Mouse (Mus musculus) heart, embryonic 16.5 days (tissue): ENCODE results near the gene Lrp3. TPM values are rescaled to one million over a fixed set of nuclear protein-coding genes. Genes with fewer than 3 reads are reported as not detected.

ENCODE experiments used
- ATAC-seq: fragments of 200-750 bp; cut with Nextera tagmentation; replicated peaks from 2 replicates; pipeline ENCODE4 v1.8.0; 2017; ENCODE audit warnings: moderate number of reproducible peaks; ENCODE audit not compliant: insufficient read depth, low FRiP score; ENCODE audit errors: extremely low read depth
- H3K27ac ChIP-seq: fragments of 300-500 bp; sonication (generic); 2 replicates; pipeline ENCODE4 v1.5.1; 2014; ENCODE audit warnings: mild to moderate bottlenecking, low read length, control low read depth, moderate library complexity
- H3K27me3 ChIP-seq: fragments of 300-500 bp; sonication (generic); 2 replicates; pipeline ENCODE4 v1.6.1; 2014; ENCODE audit warnings: low read length, mixed read lengths; ENCODE audit not compliant: control insufficient read depth, insufficient read depth
- H3K36me3 ChIP-seq: fragments of 300-500 bp; sonication (generic); 2 replicates; pipeline ENCODE4 v1.6.1; 2014; ENCODE audit not compliant: control insufficient read depth, insufficient read depth
- H3K4me1 ChIP-seq: fragments of 300-500 bp; sonication (generic); 2 replicates; pipeline ENCODE4 v1.6.1; 2014; ENCODE audit warnings: low read length, mixed read lengths; ENCODE audit not compliant: control insufficient read depth, insufficient read depth
- H3K4me2 ChIP-seq: fragments of 300-500 bp; sonication (generic); 2 replicates; pipeline ENCODE4 v1.6.1; 2014; ENCODE audit warnings: low read depth, mild to moderate bottlenecking, control low read depth, low read length
- H3K4me3 ChIP-seq: fragments of 300-500 bp; sonication (generic); 2 replicates; pipeline ENCODE4 v1.5.1; 2014; ENCODE audit warnings: mild to moderate bottlenecking, control low read depth, low read length
- H3K9ac ChIP-seq: fragments of 300-500 bp; sonication (generic); 2 replicates; pipeline ENCODE4 v1.6.1; 2014; ENCODE audit warnings: low read length, control low read depth
- H3K9me3 ChIP-seq: fragments of 300-500 bp; sonication (generic); replicated peaks from 2 replicates; pipeline ENCODE4 v1.6.1; 2016; ENCODE audit warnings: low read length; ENCODE audit not compliant: control insufficient read depth
- WGBS: fragments of 180-500 bp; shearing (Covaris S2); extraction: QIAGEN DNeasy Blood & Tissue Kit; methylation state at CpG from one replicate; pipeline ENCODE4 v1.1.7; 2014; 5-methylcytosine and 5-hydroxymethylcytosine counted together
- polyA plus RNA-seq: library from polyadenylated mRNA; unstranded; fragments of >200 nt; fragmentation: Nextera tagmentation; extraction: Ambion mirVana; gene quantifications from 2 replicates; pipeline ENCODE4 v1.2.1, GENCODE M21; 2015

Lrp3 gene
- polyA plus RNA-seq, 1 experiment from 2014 or later, result 2.0 TPM

- H3K27ac ChIP-seq, result no peak overlapping the region
Observed at GRCm38 (mm10) chr7:35199755-35200154, 15.5 kb downstream of the Lrp3 start.

GRCm38 (mm10) chr7:35198981-35199754, 16.1 kb downstream of the Lrp3 start:
- ATAC-seq, result no peak
- H3K27ac ChIP-seq, result no peak overlapping the region
- no peaks in the 10 kb centered on the region for H3K36me3 ChIP-seq
- H3K27me3 ChIP-seq, result peaks cover 3% of the 10 kb centered on the region; the same call in 1 of the 2 replicates
- H3K4me3 ChIP-seq, result no peak overlapping the region
- no peaks in the 10 kb centered on the region for H3K4me1 ChIP-seq
- WGBS, result 87% methylated on average over 12 of the region's 12 CpGs
- no peaks in the 10 kb centered on the region for H3K9me3 ChIP-seq
- no peak overlapping the region for H3K9ac ChIP-seq
- H3K4me2 ChIP-seq, result no peak overlapping the region

More at GRCm38 (mm10) chr7:35199755-35200154, 15.5 kb downstream of the Lrp3 start:
- no peaks in the 10 kb centered on the region for H3K9me3 ChIP-seq
- H3K27me3 ChIP-seq, result peaks cover 3% of the 10 kb centered on the region; the same call in 1 of the 2 replicates
- H3K4me1 ChIP-seq, result no peaks in the 10 kb centered on the region
- H3K9ac ChIP-seq, result no peak overlapping the region
- H3K4me3 ChIP-seq, result no peak overlapping the region
- H3K36me3 ChIP-seq, result no peaks in the 10 kb centered on the region
- H3K4me2 ChIP-seq, result no peak overlapping the region
- no peak for ATAC-seq

GRCm38 (mm10) chr7:35197022-35197421, 18.3 kb downstream of the Lrp3 start:
- Histone ChIP-seq H3K9ac (no peak overlapping the region), H3K27me3 (peaks cover 7% of the 10 kb centered on the region; the same call in 1 of the 2 replicates), H3K4me1 (no peaks in the 10 kb centered on the region), H3K27ac (no peak overlapping the region), H3K4me2 (no peak overlapping the region), H3K36me3 (no peaks in the 10 kb centered on the region), H3K9me3 (no peaks in the 10 kb centered on the region), H3K4me3 (no peak overlapping the region)
- ATAC-seq, result no peak
- 52% methylated on average over 2 of the region's 2 CpGs for whole genome bisulfite sequencing

GRCm38 (mm10) chr7:35191276-35191675, 24.0 kb downstream of the Lrp3 start:
- no peak overlapping the region for H3K4me2 ChIP-seq
- H3K27me3 ChIP-seq, result peaks cover 33% of the 10 kb centered on the region
- H3K4me1 ChIP-seq, result no peaks in the 10 kb centered on the region; the same call in 1 of the 2 replicates
- no peak overlapping the region for H3K27ac ChIP-seq
- no peak for ATAC-seq
- H3K9me3 ChIP-seq, result no peaks in the 10 kb centered on the region
- no peak overlapping the region for H3K9ac ChIP-seq
- WGBS, result 16% methylated on average over 2 of the region's 2 CpGs
- no peak overlapping the region for H3K4me3 ChIP-seq
- no peaks in the 10 kb centered on the region for H3K36me3 ChIP-seq

- no peak for ATAC-seq
- Histone ChIP-seq H3K9me3 (no peaks in the 10 kb centered on the region), H3K27ac (no peak overlapping the region), H3K9ac (no peak overlapping the region), H3K4me3 (no peak overlapping the region), H3K27me3 (peaks cover 48% of the 10 kb centered on the region), H3K36me3 (no peaks in the 10 kb centered on the region), H3K4me2 (no peak overlapping the region), H3K4me1 (peaks cover 14% of the 10 kb centered on the region)
- 63% methylated on average over 5 of the region's 5 CpGs for WGBS
Observed at GRCm38 (mm10) chr7:35189699-35190098, 25.6 kb downstream of the Lrp3 start.

GRCm38 (mm10) chr7:35185889-35186569, 29.3 kb downstream of the Lrp3 start, which contains the start of gene Slc7a10:
TSS of gene Slc7a10 (plus strand) at chr7:35186385.
- WGBS, result 1% methylated on average over 43 of the region's 43 CpGs
- H3K36me3 ChIP-seq, result no peaks in the 10 kb centered on the region
- no peak for ATAC-seq
- H3K4me3 ChIP-seq, result peak within 1 kb of the TSS; percentile 53
- peaks cover 50% of the 10 kb centered on the region for H3K27me3 ChIP-seq
- H3K9me3 ChIP-seq, result peaks cover 10% of the 10 kb centered on the region
- no peak within 1 kb of the TSS for H3K27ac ChIP-seq
- peak within 1 kb of the TSS; percentile 72 for H3K4me2 ChIP-seq
- peaks cover 14% of the 10 kb centered on the region for H3K4me1 ChIP-seq
- H3K9ac ChIP-seq, result peak within 1 kb of the TSS; percentile 60

- ATAC-seq, result peak; percentile 19; the same call in 1 of the 2 replicates
- Histone ChIP-seq H3K4me1 (peaks cover 14% of the 10 kb centered on the region), H3K27ac (no peak overlapping the region), H3K9ac (peak overlapping the region; percentile 60), H3K27me3 (peaks cover 48% of the 10 kb centered on the region), H3K9me3 (peaks cover 10% of the 10 kb centered on the region), H3K4me2 (peak overlapping the region; percentile 72), H3K4me3 (peak overlapping the region; percentile 53), H3K36me3 (no peaks in the 10 kb centered on the region)
- WGBS, result 3% methylated on average over 54 of the region's 54 CpGs
Observed at GRCm38 (mm10) chr7:35184833-35185724, 30.2 kb downstream of the Lrp3 start.

GRCm38 (mm10) chr7:35176412-35177381, 38.6 kb downstream of the Lrp3 start:
- no peak overlapping the region for H3K27ac ChIP-seq

More at GRCm38 (mm10) chr7:35176412-35177381, 38.6 kb downstream of the Lrp3 start:
- H3K27me3 ChIP-seq, result peaks cover 14% of the 10 kb centered on the region
- H3K9ac ChIP-seq, result no peak overlapping the region
- no peak overlapping the region for H3K4me3 ChIP-seq
- H3K9me3 ChIP-seq, result 0 out of 2 replicates have a peak, but pooled peaks cover 3% of the 10 kb centered on the region
- ATAC-seq, result no peak
- WGBS, result 51% methylated on average over 18 of the region's 18 CpGs
- no peak overlapping the region for H3K4me2 ChIP-seq
- H3K4me1 ChIP-seq, result no peaks in the 10 kb centered on the region
- no peaks in the 10 kb centered on the region for H3K36me3 ChIP-seq
